Mouse (Mus musculus) lung, adult 2 months (tissue): ENCODE data around the gene Gm7544.

ENCODE experiments used
- CTCF ChIP-seq: fragments of 200-500 bp; IDR thresholded peaks from 2 replicates; pipeline ENCODE4 v1.5.1; 2011; ENCODE audit warnings: mild to moderate bottlenecking, low read length, control low read depth; ENCODE audit not compliant: insufficient read depth
- POLR2A ChIP-seq: fragments of 200-500 bp; IDR thresholded peaks from 2 replicates; pipeline ENCODE4 v1.6.1; 2011; ENCODE audit warnings: low read depth, mild to moderate bottlenecking, control low read depth, low read length, borderline replicate concordance; ENCODE audit errors: extremely low read depth

DNA sequence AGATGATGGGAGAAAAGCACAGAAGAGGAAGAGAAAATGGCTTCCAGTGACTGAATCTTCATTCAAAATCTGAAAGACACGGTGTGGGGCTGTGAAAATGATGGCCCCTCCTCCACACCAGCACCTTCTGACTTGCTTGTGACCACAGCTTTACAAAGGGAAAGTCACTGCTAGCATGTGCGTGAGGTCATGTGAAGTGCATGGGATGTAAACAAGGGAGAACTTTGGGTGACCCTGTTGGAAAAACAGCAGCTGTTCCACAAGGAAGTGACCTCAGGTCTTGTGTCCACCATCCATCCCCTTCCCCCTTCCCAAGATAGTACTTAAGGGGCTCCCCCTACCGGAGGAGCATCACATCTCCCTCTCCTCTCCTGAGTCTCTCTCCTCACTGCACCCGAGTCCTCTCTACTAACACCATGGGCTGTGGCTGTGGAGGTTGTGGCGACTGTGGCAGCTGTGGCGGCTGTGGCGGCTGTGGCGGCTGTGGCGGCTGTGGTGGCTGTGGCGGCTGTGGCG is 4.1 kb upstream of the Gm7544 start, which contains the start of gene Gm47955:
- TF ChIP-seq POLR2A (no peak), CTCF (no peak)
